In the genomic region with DNA sequence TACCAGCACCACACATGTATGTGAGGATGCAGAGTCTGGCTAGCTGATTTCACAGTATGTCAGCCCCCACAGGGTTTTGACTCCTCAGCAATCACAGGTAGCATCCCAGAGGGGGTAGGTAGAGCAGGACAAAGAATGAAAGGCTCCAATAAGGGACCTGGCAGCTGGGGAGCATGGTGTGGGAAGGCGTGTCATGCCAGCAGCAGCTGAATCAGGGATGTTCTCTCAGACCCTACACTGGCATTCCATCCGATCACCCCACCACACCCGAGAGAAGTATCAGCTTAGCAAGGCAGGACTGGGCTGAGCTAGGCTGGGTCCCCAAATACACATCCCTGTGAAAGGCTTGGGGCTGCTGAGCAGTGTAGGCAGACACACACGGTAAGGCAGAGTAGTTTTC, we compare ENCODE assay signal across 23 mouse cellular contexts.
DNase-seq lines count a peak whose midpoint lies in the region; ATAC-seq and TF ChIP-seq lines count a peak whose summit lies in the region.
"Had no signal": no experiment of that assay in that cellular context is flagged by ENCODE, and none has a peak within 500 bp of the region (broad histone marks: within the 10 kb centered on the region; RNA-seq: fewer than 3 reads in every experiment).

No protein-coding gene starts in this region.

- 75% methylated on average over 4 of the region's 4 CpGs for WGBS in heart, embryonic 10.5 days
- WGBS in heart, embryonic 12.5 days: 72% methylated on average over 4 of the region's 4 CpGs
- 61% methylated on average over 4 of the region's 4 CpGs for WGBS in embryonic facial prominence, embryonic 13.5 days
- 77% methylated on average over 4 of the region's 4 CpGs for WGBS in limb, embryonic 10.5 days

- H3K4me3 ChIP-seq in heart, embryonic 10.5 days: no peak overlapping the region
- no peak overlapping the region for H3K4me3 ChIP-seq in heart, embryonic 12.5 days
- no peak overlapping the region for H3K4me3 ChIP-seq in embryonic facial prominence, embryonic 13.5 days
- H3K4me3 ChIP-seq in limb, embryonic 10.5 days: no peak overlapping the region
- no peak overlapping the region for H3K4me3 ChIP-seq in myocyte
- H3K4me3 ChIP-seq: erythroblast, embryonic 14.5 days; forebrain, embryonic 10.5 days; forebrain, embryonic 12.5 days had no signal

- peaks cover 45% of the 10 kb centered on the region for H3K4me1 ChIP-seq in heart, embryonic 10.5 days
- peaks cover 39% of the 10 kb centered on the region for H3K4me1 ChIP-seq in heart, embryonic 12.5 days (replicated peaks)
- peaks cover 53% of the 10 kb centered on the region for H3K4me1 ChIP-seq in embryonic facial prominence, embryonic 13.5 days
- peaks cover 50% of the 10 kb centered on the region for H3K4me1 ChIP-seq in limb, embryonic 10.5 days

- intact Hi-C loops in left cerebral cortex, postnatal 25 days (cut with DNase I): loop anchor here (5.0 kb wide), 1 partner anchor 1246 kb away; no protein-coding TSS in a partner anchor

- no peaks in the 10 kb centered on the region for H3K27me3 ChIP-seq in heart, embryonic 10.5 days (ENCODE audit: insufficient read depth, poor library complexity, severe bottlenecking)
- H3K27me3 ChIP-seq in heart, embryonic 12.5 days (replicated peaks): no peaks in the 10 kb centered on the region
- no peaks in the 10 kb centered on the region for H3K27me3 ChIP-seq in embryonic facial prominence, embryonic 13.5 days
- no peaks in the 10 kb centered on the region for H3K27me3 ChIP-seq in limb, embryonic 10.5 days (ENCODE audit: low read depth, poor library complexity, severe bottlenecking)
- no peaks in the 10 kb centered on the region for H3K27me3 ChIP-seq in myocyte (ENCODE audit: control insufficient read depth, insufficient read depth, insufficient read length)
- H3K27me3 ChIP-seq: forebrain, embryonic 12.5 days had no signal

- no peak overlapping the region for H3K4me2 ChIP-seq in heart, embryonic 12.5 days
- H3K4me2 ChIP-seq in embryonic facial prominence, embryonic 13.5 days: 0 out of 2 replicates have a peak overlapping the region, but pooled peaks have one; percentile 5
- H3K4me2 ChIP-seq in myocyte (ENCODE audit: low read depth): no peak overlapping the region
- H3K4me2 ChIP-seq: forebrain, embryonic 12.5 days had no signal

- H3K79me2 ChIP-seq in myocyte (ENCODE audit: control insufficient read depth, insufficient read depth): no peaks in the 10 kb centered on the region

- ATAC-seq in heart, embryonic 12.5 days (ENCODE audit: insufficient number of reproducible peaks, low FRiP score): no peak
- no peak for ATAC-seq in embryonic facial prominence, embryonic 13.5 days (ENCODE audit: insufficient number of reproducible peaks, insufficient read depth, low FRiP score, low TSS enrichment, low read depth)
- ATAC-seq: forebrain, embryonic 14.5 days; forebrain, embryonic 16.5 days had no signal

- H3K9ac ChIP-seq in heart, embryonic 12.5 days: no peak overlapping the region
- H3K9ac ChIP-seq in embryonic facial prominence, embryonic 13.5 days: no peak overlapping the region
- H3K9ac ChIP-seq: forebrain, embryonic 12.5 days had no signal

- peak overlapping the region; percentile 36; the same call in 1 of the 2 replicates for H3K27ac ChIP-seq in heart, embryonic 10.5 days
- no peak overlapping the region for H3K27ac ChIP-seq in heart, embryonic 12.5 days (ENCODE audit: poor library complexity, severe bottlenecking)
- H3K27ac ChIP-seq in embryonic facial prominence, embryonic 13.5 days: no peak overlapping the region
- 0 out of 2 replicates have a peak overlapping the region, but pooled peaks have one; percentile 59 for H3K27ac ChIP-seq in limb, embryonic 10.5 days
- H3K27ac ChIP-seq: forebrain, embryonic 10.5 days; forebrain, embryonic 12.5 days had no signal

- TF ChIP-seq POLR2A in myocyte (IDR thresholded peaks at IDR 0.05; ENCODE audit: insufficient read length, low read depth): no peak

- H3K36me3 ChIP-seq in heart, embryonic 10.5 days: no peaks in the 10 kb centered on the region
- no peaks in the 10 kb centered on the region for H3K36me3 ChIP-seq in heart, embryonic 12.5 days
- H3K36me3 ChIP-seq in embryonic facial prominence, embryonic 13.5 days: no peaks in the 10 kb centered on the region
- no peaks in the 10 kb centered on the region for H3K36me3 ChIP-seq in limb, embryonic 10.5 days
- H3K36me3 ChIP-seq in myocyte (ENCODE audit: control insufficient read depth, insufficient read depth): no peaks in the 10 kb centered on the region
- H3K36me3 ChIP-seq: forebrain, embryonic 10.5 days; forebrain, embryonic 12.5 days had no signal

- no peak for DNase-seq in heart, embryonic 10.5 days (ENCODE audit: low spot score)
- no peak for DNase-seq in limb, embryonic 10.5 days (ENCODE audit: low spot score)
- DNase-seq in embryo, embryonic 10.5 days (ENCODE audit: low spot score): no peak
- no peak for DNase-seq in kidney, adult 8-10 months
- no peak for DNase-seq in left cerebral cortex, postnatal 25 days (ENCODE audit: low spot score in 2 of 2)
- DNase-seq: adrenal gland, adult 2 months; adrenal gland, postnatal 10 days; adrenal gland, postnatal 25 days; B cell, adult 2 months; cerebellum, adult 11 months; cerebellum, adult 18-20 months; cerebellum, adult 8-10 months; cerebellum, adult 9-11 months; cerebellum, postnatal 14 days; cerebellum, postnatal 36 days had no signal

- H3K9me3 ChIP-seq in heart, embryonic 10.5 days: no peaks in the 10 kb centered on the region
- no peaks in the 10 kb centered on the region for H3K9me3 ChIP-seq in heart, embryonic 12.5 days (replicated peaks)
- no peaks in the 10 kb centered on the region for H3K9me3 ChIP-seq in embryonic facial prominence, embryonic 13.5 days
- H3K9me3 ChIP-seq in limb, embryonic 10.5 days (replicated peaks): no peaks in the 10 kb centered on the region
- H3K9me3 ChIP-seq: forebrain, embryonic 10.5 days; forebrain, embryonic 12.5 days had no signal

- H3ac ChIP-seq in myocyte (ENCODE audit: control insufficient read depth, insufficient read length): no peak overlapping the region

TF ChIP-seq in myocyte, 11 proteins besides CTCF, POLR2A, EP300 and RAD21:
- TF ChIP-seq USF1 (IDR thresholded peaks at IDR 0.05; ENCODE audit: low read depth) (no peak), MAX (IDR thresholded peaks at IDR 0.05; ENCODE audit: low read depth) (no peak), E2F4 (IDR thresholded peaks at IDR 0.05; ENCODE audit: insufficient read depth) (no peak), TCF3 (IDR thresholded peaks at IDR 0.05; ENCODE audit: insufficient read length, low read depth) (no peak), MYOG (IDR thresholded peaks at IDR 0.05; ENCODE audit: control insufficient read depth in 1 of 3, insufficient read depth in 1 of 3, insufficient read length in 2 of 3, low read depth in 2 of 3) (peak in 2 of 3 experiments; percentile 53 to 59), MYOD1 (IDR thresholded peaks at IDR 0.05; ENCODE audit: control insufficient read depth in 1 of 3, insufficient read length in 2 of 3, low read depth in 2 of 3) (peak in 2 of 3 experiments; percentile 14 to 66), SRF (IDR thresholded peaks at IDR 0.05; ENCODE audit: control insufficient read depth, insufficient read length, low read depth) (no peak), CEBPB (IDR thresholded peaks at IDR 0.05; ENCODE audit: insufficient read depth, poor library complexity, severe bottlenecking) (no peak), TCF12 (IDR thresholded peaks at IDR 0.05; ENCODE audit: insufficient read depth, poor library complexity, severe bottlenecking) (no peak), REST (IDR thresholded peaks at IDR 0.05; ENCODE audit: insufficient read depth, insufficient read length) (no peak)

Comparison
In these comparisons a context has a peak if more than half of its experiments do, and no peak if none do; other contexts are left out.
1. H3K27ac ChIP-seq: peak in heart, embryonic 10.5 days (single experiment) and limb, embryonic 10.5 days (single experiment); none in heart, embryonic 12.5 days (single experiment) and embryonic facial prominence, embryonic 13.5 days (single experiment).